Mouse (Mus musculus): ENCODE data around the gene Cyb5r1.

GRCm38 (mm10) chr1:134393827-134394226 is 11.5 kb upstream of the Cyb5r1 start:
- TF ChIP-seq POLR2AphosphoS2 (IDR thresholded peaks at IDR 0.05; ENCODE audit: low read depth, low read length): no peak
- TF ChIP-seq CTCF (conservative IDR thresholded peaks at IDR 0.05 in 1 of 2, IDR thresholded peaks at IDR 0.05 in 1 of 2; ENCODE audit: low read depth in 2 of 2, low read length in 2 of 2): no peak
- TF ChIP-seq NRF1 (IDR thresholded peaks at IDR 0.05; ENCODE audit: low read depth, low read length): no peak
